Mouse (Mus musculus): ENCODE measurements around the gene Chac1.

DNA sequence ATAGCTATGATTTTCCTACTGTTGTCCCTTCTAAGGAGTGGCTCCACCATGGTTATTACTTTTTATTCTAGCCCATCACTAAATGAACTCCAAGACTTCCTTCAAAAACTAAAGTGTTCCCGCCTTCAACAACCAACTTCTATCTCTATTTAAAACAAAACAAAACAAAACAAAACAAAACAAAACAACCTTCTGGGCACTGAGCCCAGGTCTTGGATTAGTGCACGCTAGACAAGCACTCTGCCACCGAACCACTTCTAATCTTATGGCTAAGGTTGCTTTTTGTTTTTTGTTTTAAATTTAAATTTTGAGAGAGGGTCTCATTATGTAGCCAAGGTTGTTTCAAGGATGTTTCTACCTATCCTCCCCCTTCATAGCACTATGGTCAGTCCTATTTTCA is 26.8 kb downstream of the Chac1 start:
- TF ChIP-seq CTCF (IDR thresholded peaks at IDR 0.05; ENCODE audit: borderline replicate concordance, extremely low read depth, insufficient read depth, insufficient read length) (no peak), POLR2A (IDR thresholded peaks at IDR 0.05; ENCODE audit: borderline replicate concordance, extremely low read depth, insufficient read depth, insufficient read length, poor library complexity, severe bottlenecking) (no peak)

Measured in brain, embryonic 14.5 days (tissue).